Mouse (Mus musculus) liver, embryonic 14 days (tissue): ENCODE measurements around the gene Gm45623. TPM values are rescaled to one million over a fixed set of nuclear protein-coding genes. Genes with fewer than 3 reads are reported as not detected.

Experiments used
- polyA plus RNA-seq: library from polyadenylated mRNA; depleted of rRNA; stranded (reverse); fragments of >200 nt; gene quantifications from 2 replicates; pipeline ENCODE4 v1.2.3, GENCODE M21; 2012; rRNA removed

Gm45623 gene
- polyA plus RNA-seq = not detected in 2 replicates

DNA sequence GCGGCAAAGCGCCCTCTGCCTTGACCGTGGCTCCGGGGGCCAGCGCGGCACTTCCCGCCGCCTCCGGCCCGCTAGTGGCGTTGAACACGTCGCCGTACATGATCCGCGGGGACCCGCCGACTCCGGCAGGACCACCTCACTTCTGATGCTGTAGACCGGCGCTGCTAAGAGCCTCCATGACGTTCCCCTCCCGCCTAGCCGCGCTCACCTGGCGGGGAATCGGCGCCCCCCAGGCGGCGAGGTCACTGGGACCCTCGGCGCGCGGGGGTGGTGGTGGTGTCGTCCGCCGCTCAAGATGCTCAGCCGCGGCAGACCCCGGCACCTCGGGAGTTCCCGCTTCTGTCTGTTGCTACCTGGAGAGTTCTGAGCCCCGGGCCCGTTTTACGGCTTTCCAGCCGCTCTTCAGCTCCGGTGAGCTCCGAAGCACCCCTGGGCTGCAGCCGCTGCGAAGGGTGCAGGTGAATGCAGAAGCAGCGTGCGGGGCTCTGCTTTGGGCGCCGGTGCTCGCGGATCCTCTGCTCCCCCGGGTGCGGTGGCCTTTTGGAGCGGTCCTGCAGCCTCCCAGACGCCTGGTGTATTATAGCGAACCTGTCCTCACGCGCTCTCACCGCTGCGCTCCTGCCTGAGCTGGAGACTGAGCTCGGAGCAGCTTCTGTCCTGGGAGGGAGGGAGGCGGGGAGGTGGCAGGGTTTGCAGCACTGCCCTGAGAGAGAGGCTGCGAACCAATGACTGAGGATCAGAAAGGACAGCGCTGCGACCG, at the start of gene Gm45623:
Gene Gm45623 (minus strand): TSS at position 636 of the 760 bp plus-strand sequence.

DNA sequence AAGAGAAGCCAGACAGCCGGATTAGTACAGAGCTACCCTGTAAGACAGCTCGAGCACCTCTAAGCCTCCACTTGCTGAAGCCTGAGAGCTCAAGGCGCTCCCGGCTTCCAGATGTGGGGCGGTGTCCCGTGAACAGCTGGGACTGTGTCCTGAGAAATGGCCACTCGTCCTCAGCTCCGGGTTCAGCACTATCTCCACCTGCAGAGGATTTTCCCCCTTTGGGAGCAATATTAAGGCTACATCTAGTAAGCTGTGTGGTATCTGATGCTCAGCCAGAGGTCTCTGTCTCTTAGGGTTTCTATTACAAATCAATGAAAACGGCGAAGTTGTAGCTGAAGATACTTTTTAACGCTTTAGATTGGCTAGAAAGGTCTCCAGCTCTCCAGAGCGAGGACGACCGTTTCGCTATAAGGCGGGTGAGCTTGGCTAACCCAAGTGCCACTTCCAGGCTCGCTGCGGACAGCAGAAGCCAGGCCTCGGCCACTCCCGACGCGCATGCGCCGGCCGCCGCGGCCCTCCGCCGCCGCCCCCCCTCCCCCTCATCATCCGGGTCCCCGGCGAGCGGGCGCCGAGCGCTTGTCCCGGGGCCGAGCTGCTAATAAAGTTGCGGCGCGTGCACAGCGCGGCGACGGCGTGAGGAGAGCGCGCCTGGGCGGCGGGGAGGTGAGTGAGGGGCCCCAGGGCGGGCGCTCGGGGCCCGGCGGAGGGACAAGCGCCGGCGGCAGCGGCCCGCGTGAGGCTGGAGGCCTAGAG, 51.0 kb downstream of the Gm45623 start, which contains the start of gene Smad5:
Gene Smad5 (plus strand): TSS at position 542 of the 753 bp plus-strand sequence.

Other genes with a start within 250 kb of the Gm45623 start
- 0.27 and 0.35 TPM in 2 replicates for gene Fbxl21, start 231.4 kb downstream of the Gm45623 start, polyA plus RNA-seq
- 31.6 and 35.5 TPM in 2 replicates for gene Lect2, start 205.3 kb downstream of the Gm45623 start, polyA plus RNA-seq
- 6.0 and 6.2 TPM in 2 replicates for gene Tgfbi, start 144.3 kb downstream of the Gm45623 start, polyA plus RNA-seq
- gene Smad5, start 50.8 kb downstream of the Gm45623 start, polyA plus RNA-seq = 5.2 and 5.7 TPM in 2 replicates
- gene Trpc7, start 142.2 kb upstream of the Gm45623 start, polyA plus RNA-seq = not detected in 2 replicates